Mouse (Mus musculus): ENCODE results near the gene Gm10563. TPM values are rescaled to one million over a fixed set of nuclear protein-coding genes. Genes with fewer than 3 reads are reported as not detected.
"Not testable (repeated sequence)": the region's sequence is repeated elsewhere in the genome, so short reads cannot be mapped to it uniquely, and the experiment has no call there.

The Gm10563 gene
- polyA plus RNA-seq, 1 experiment, result not detected

GRCm38 (mm10) chr4:155598536-155598935, 46.7 kb downstream of the Gm10563 start:
- DNase-seq (ENCODE audit: low read depth), result no peak

GRCm38 (mm10) chr4:155596606-155597005, 48.6 kb downstream of the Gm10563 start:
- DNase-seq (ENCODE audit: low read depth), result no peak

- DNase-seq (ENCODE audit: low read depth), result no peak
These were observed 49.4 kb downstream of the Gm10563 start for GRCm38 (mm10) chr4:155595777-155596176.

- no peak for DNase-seq (ENCODE audit: low read depth)
These were observed 51.4 kb downstream of the Gm10563 start for GRCm38 (mm10) chr4:155593780-155594179.

GRCm38 (mm10) chr4:155591012-155591719, 54.0 kb downstream of the Gm10563 start:
- no peak for DNase-seq (ENCODE audit: low read depth)

GRCm38 (mm10) chr4:155589356-155589755, 55.9 kb downstream of the Gm10563 start:
- no peak for DNase-seq (ENCODE audit: low read depth)

- DNase-seq (ENCODE audit: low read depth), result no peak
These were observed 62.8 kb downstream of the Gm10563 start for GRCm38 (mm10) chr4:155582279-155582905.

GRCm38 (mm10) chr4:155580420-155580819, 64.8 kb downstream of the Gm10563 start:
- DNase-seq (ENCODE audit: low read depth), result no peak

- no peak for DNase-seq (ENCODE audit: low read depth)
These were observed 66.7 kb downstream of the Gm10563 start for GRCm38 (mm10) chr4:155578336-155579125.

GRCm38 (mm10) chr4:155577741-155578140, 67.5 kb downstream of the Gm10563 start:
- no peak for DNase-seq (ENCODE audit: low read depth)

- DNase-seq (ENCODE audit: low read depth), result no peak
These were observed 68.1 kb downstream of the Gm10563 start for GRCm38 (mm10) chr4:155577132-155577531.

GRCm38 (mm10) chr4:155575521-155575920, 69.7 kb downstream of the Gm10563 start:
- no peak for DNase-seq (ENCODE audit: low read depth)

- no peak for DNase-seq (ENCODE audit: low read depth)
These were observed 70.3 kb downstream of the Gm10563 start for GRCm38 (mm10) chr4:155574931-155575330.

GRCm38 (mm10) chr4:155573876-155574275, 71.3 kb downstream of the Gm10563 start:
- DNase-seq (ENCODE audit: low read depth), result no peak

- DNase-seq (ENCODE audit: low read depth), result no peak
These were observed 72.1 kb downstream of the Gm10563 start for GRCm38 (mm10) chr4:155573155-155573554.

- DNase-seq (ENCODE audit: low read depth), result no peak
These were observed 73.8 kb downstream of the Gm10563 start for GRCm38 (mm10) chr4:155571442-155571841.

- not testable (repeated sequence) for DNase-seq (ENCODE audit: low read depth)
These were observed 74.9 kb downstream of the Gm10563 start for GRCm38 (mm10) chr4:155570315-155570714.

- DNase-seq (ENCODE audit: low read depth), result no peak
These were observed 75.4 kb downstream of the Gm10563 start for GRCm38 (mm10) chr4:155569818-155570217.

- no peak for DNase-seq (ENCODE audit: low read depth)
These were observed 76.4 kb downstream of the Gm10563 start for GRCm38 (mm10) chr4:155568632-155569370.

GRCm38 (mm10) chr4:155568170-155568569, 77.0 kb downstream of the Gm10563 start:
- no peak for DNase-seq (ENCODE audit: low read depth)

GRCm38 (mm10) chr4:155566555-155566954, 78.7 kb downstream of the Gm10563 start:
- DNase-seq (ENCODE audit: low read depth), result no peak
